Mouse (Mus musculus) Patski (cell line): ENCODE results near the gene Kcnk3. TPM values are rescaled to one million over a fixed set of nuclear protein-coding genes. Genes with fewer than 3 reads are reported as not detected.

Source experiments
- ATAC-seq: fragments of 100-300 bp; one replicate; pipeline ENCODE4 v1.8.0; 2021
- CTCF ChIA-PET: fragments of 350-600 bp; sonication (Branson Sonifier 250); formaldehyde crosslinking; loops from one replicate; lab custom pipeline; 2022; ENCODE audit warnings: inconsistent platforms; lab: Charles Lee
- POLR2A ChIA-PET: fragments of 350-600 bp; sonication (Branson Sonifier 250); formaldehyde crosslinking; loops from one replicate; lab custom pipeline; 2022; ENCODE audit warnings: antibody characterized with exemption, inconsistent platforms; lab: Charles Lee
- DNase-seq: peaks from one replicate; pipeline ENCODE4 v3.0.0-alpha.2; 2011; ENCODE audit warnings: low read depth, low spot score
- H3K27me3 ChIP-seq: fragments of 371-371 bp; one replicate; pipeline ENCODE4 v1.5.1; 2021
- CTCF ChIP-seq: fragments of 100-300 bp; IDR thresholded peaks from one replicate; pipeline ENCODE4 v1.5.1; 2021
- in situ Hi-C: fragments of 300-500 bp; cut with MboI; formaldehyde crosslinking; loops from 3 replicates; pipeline ENCODE4 v1.11.1; 2018; ENCODE audit warnings: low pct_unique_long_range_greater_than_20kb, mixed read lengths
- polyA plus RNA-seq: library from polyadenylated mRNA; unstranded; gene quantifications from one replicate; pipeline ENCODE4 v1.2.3, GENCODE M21; 2021

Gene Kcnk3
- polyA plus RNA-seq, 1 experiment from 2014 or later = not detected

- no peak for ATAC-seq
- POLR2A ChIA-PET = no interaction called here
- TF ChIP-seq CTCF = no peak
- in situ Hi-C loops = no loop called here
- DNase-seq = no peak
- H3K27me3 ChIP-seq = peaks cover 32% of the 10 kb centered on the region
- CTCF ChIA-PET = no interaction called here
Measured at GRCm38 (mm10) chr5:30621211-30621790, 33.3 kb downstream of the Kcnk3 start.

GRCm38 (mm10) chr5:30621844-30622176 is 33.8 kb downstream of the Kcnk3 start:
- TF ChIP-seq CTCF = no peak
- peaks cover 32% of the 10 kb centered on the region for H3K27me3 ChIP-seq
- DNase-seq (no peak), ATAC-seq (no peak)
- ChIA-PET POLR2A (no interaction called here), CTCF (no interaction called here)
- in situ Hi-C loops = no loop called here

- H3K27me3 ChIP-seq = peaks cover 32% of the 10 kb centered on the region
- DNase-seq (no peak), ATAC-seq (no peak)
- no peak for TF ChIP-seq CTCF
- in situ Hi-C loops = no loop called here
- POLR2A ChIA-PET = no interaction called here
- CTCF ChIA-PET = no interaction called here
Measured at GRCm38 (mm10) chr5:30622177-30622840, 34.3 kb downstream of the Kcnk3 start.

GRCm38 (mm10) chr5:30622841-30623185 is 34.8 kb downstream of the Kcnk3 start:
- no peak for ATAC-seq
- POLR2A ChIA-PET = no interaction called here
- no peak for DNase-seq
- in situ Hi-C loops = no loop called here
- H3K27me3 ChIP-seq = peaks cover 31% of the 10 kb centered on the region
- TF ChIP-seq CTCF = no peak
- CTCF ChIA-PET = no interaction called here

GRCm38 (mm10) chr5:30623380-30623779 is 35.4 kb downstream of the Kcnk3 start:
- ChIA-PET POLR2A (no interaction called here), CTCF (no interaction called here)
- TF ChIP-seq CTCF = no peak
- ATAC-seq (no peak), DNase-seq (no peak)
- in situ Hi-C loops = no loop called here
- peaks cover 30% of the 10 kb centered on the region for H3K27me3 ChIP-seq

GRCm38 (mm10) chr5:30624311-30624710 is 36.3 kb downstream of the Kcnk3 start:
- H3K27me3 ChIP-seq = peaks cover 34% of the 10 kb centered on the region
- no peak for ATAC-seq
- POLR2A ChIA-PET = no interaction called here
- TF ChIP-seq CTCF = no peak
- CTCF ChIA-PET = no interaction called here
- DNase-seq = no peak
- in situ Hi-C loops = no loop called here

GRCm38 (mm10) chr5:30624908-30625307 is 36.9 kb downstream of the Kcnk3 start:
- CTCF ChIA-PET = no interaction called here
- no peak for DNase-seq
- POLR2A ChIA-PET = no interaction called here
- no peak for ATAC-seq
- TF ChIP-seq CTCF = no peak
- in situ Hi-C loops = loop anchor here (5.0 kb wide), 1 partner anchor 418 kb away; the partner anchor contains the start of gene Adgrf3
- peaks cover 39% of the 10 kb centered on the region for H3K27me3 ChIP-seq

GRCm38 (mm10) chr5:30625379-30625778 is 37.4 kb downstream of the Kcnk3 start:
- TF ChIP-seq CTCF = no peak
- in situ Hi-C loops = loop anchor here (5.0 kb wide), 1 partner anchor 418 kb away; the partner anchor contains the start of gene Adgrf3
- ATAC-seq (no peak), DNase-seq (no peak)
- ChIA-PET POLR2A (no interaction called here), CTCF (no interaction called here)
- H3K27me3 ChIP-seq = peaks cover 42% of the 10 kb centered on the region

GRCm38 (mm10) chr5:30626331-30627105 is 38.5 kb downstream of the Kcnk3 start:
- no peak for DNase-seq
- ChIA-PET POLR2A (no interaction called here), CTCF (interaction anchor here (0.9 kb wide), 1 partner anchor 11 kb away, joined by 5 read pairs; no protein-coding TSS in a partner anchor)
- peaks cover 47% of the 10 kb centered on the region for H3K27me3 ChIP-seq
- no peak for ATAC-seq
- in situ Hi-C loops = loop anchor here (5.0 kb wide), 1 partner anchor 419 kb away; the partner anchor contains the start of gene Adgrf3
- no peak for TF ChIP-seq CTCF

- POLR2A ChIA-PET = interaction anchor here (0.8 kb wide), 1 partner anchor 151 kb away, joined by 3 read pairs; no protein-coding TSS in a partner anchor
- in situ Hi-C loops = loop anchor here (5.0 kb wide), 1 partner anchor 421 kb away; the partner anchor contains the start of gene Adgrf3
Measured at GRCm38 (mm10) chr5:30628511-30628910, 40.5 kb downstream of the Kcnk3 start.

GRCm38 (mm10) chr5:30630401-30630800 is 42.4 kb downstream of the Kcnk3 start:
- ATAC-seq = no peak
- in situ Hi-C loops = no loop called here

More at GRCm38 (mm10) chr5:30628511-30628910, 40.5 kb downstream of the Kcnk3 start:
- no peak for ATAC-seq
- no peak for TF ChIP-seq CTCF
- peaks cover 38% of the 10 kb centered on the region for H3K27me3 ChIP-seq
- DNase-seq = no peak
- CTCF ChIA-PET = interaction anchor here (1.1 kb wide), 1 partner anchor 204 kb away, joined by 3 read pairs; no protein-coding TSS in a partner anchor

More at GRCm38 (mm10) chr5:30630401-30630800, 42.4 kb downstream of the Kcnk3 start:
- DNase-seq = no peak
- CTCF ChIA-PET = no interaction called here
- no peak for TF ChIP-seq CTCF
- H3K27me3 ChIP-seq = peaks cover 29% of the 10 kb centered on the region
- POLR2A ChIA-PET = no interaction called here
